Mouse (Mus musculus): Measurements from ENCODE around the gene D5Ertd577e. TPM values are rescaled to one million over a fixed set of nuclear protein-coding genes. Genes with fewer than 3 reads are reported as not detected.

Gene D5Ertd577e
- polyA plus RNA-seq (2012; fragmentation: generic; extraction: Trizol), result not detected

DNA sequence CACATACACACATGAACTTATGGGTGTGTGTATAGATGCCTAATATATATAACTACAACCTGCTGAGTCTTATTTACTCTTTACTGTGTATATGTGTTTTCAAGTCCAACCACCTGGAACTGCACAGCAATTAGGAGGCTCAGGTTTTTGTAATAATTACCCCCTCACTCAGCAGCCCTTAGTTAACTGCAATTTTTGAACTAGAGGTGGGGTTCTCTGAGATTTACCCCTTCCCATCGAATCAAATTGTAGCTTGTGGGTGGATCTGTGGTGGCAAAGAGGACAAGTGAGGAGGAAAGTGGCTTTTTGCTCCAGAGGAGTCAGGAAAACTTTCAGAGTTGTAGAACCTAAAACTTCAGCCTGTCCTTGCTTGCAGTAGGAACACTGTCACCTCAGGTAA, at the start of gene D5Ertd577e:
D5Ertd577e (plus strand) TSS at position 301 of the 400 bp plus-strand sequence.

GRCm38 (mm10) chr5:95510458-95510857, 53.9 kb downstream of the D5Ertd577e start, which contains the start of gene Gm3286:
Gene Gm3286 (plus strand): TSS chr5:95510758.

Other genes with a start within 250 kb of the D5Ertd577e start
- not detected for gene Gm10424, start 184.0 kb upstream of the D5Ertd577e start, polyA plus RNA-seq (2012; fragmentation: generic; extraction: Trizol)
- not detected for gene Gm3259, start 150.9 kb upstream of the D5Ertd577e start, polyA plus RNA-seq (2012; fragmentation: generic; extraction: Trizol)
- gene Gm3286, start 54.0 kb downstream of the D5Ertd577e start, polyA plus RNA-seq (2012; fragmentation: generic; extraction: Trizol), result not detected
- not detected for gene Gm7971, start 138.1 kb downstream of the D5Ertd577e start, polyA plus RNA-seq (2012; fragmentation: generic; extraction: Trizol)